Mouse (Mus musculus): Measurements from ENCODE around the gene Tmem123. TPM values are rescaled to one million over a fixed set of nuclear protein-coding genes. Genes with fewer than 3 reads are reported as not detected.

Tmem123 gene
- polyA plus RNA-seq, 1 experiment from 2014 or later: 14.5 TPM

DNA sequence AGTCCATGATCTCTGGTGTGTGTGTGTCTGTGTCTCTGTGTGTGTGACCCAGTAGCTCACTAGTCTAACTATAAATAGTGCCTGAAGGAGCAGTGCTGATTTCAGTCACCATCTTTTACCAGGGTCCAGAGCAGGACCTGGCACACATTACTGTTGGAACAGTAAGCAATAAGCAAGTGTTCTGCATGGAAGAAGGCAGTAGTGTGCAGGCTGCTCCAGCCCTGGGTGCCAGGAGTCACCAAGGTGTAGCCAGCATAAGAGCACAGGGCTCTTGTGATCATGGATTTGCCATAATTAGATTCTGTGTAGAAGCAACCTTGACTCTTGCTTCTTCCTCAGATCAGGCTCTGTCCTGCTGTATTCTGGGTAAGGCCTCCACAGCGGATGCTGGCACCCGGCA, 8.5 kb downstream of the Tmem123 start:
- H3K36me3 ChIP-seq (ENCODE audit: control insufficient read depth, insufficient read depth, low read length): no peaks in the 10 kb centered on the region
- no peak overlapping the region for H3K27ac ChIP-seq (ENCODE audit: low read length)
- WGBS: 66% methylated on average over 2 of the region's 2 CpGs
- no peak overlapping the region for H3K9ac ChIP-seq (ENCODE audit: low read depth, low read length)
- ATAC-seq: no peak
- peaks cover 5% of the 10 kb centered on the region for H3K4me1 ChIP-seq (ENCODE audit: control insufficient read depth, insufficient read depth, low read length)
- no peak overlapping the region for H3K4me2 ChIP-seq (ENCODE audit: low read length)
- no peaks in the 10 kb centered on the region for H3K27me3 ChIP-seq (ENCODE audit: control insufficient read depth, insufficient read depth, low read depth, low read length)
- H3K4me3 ChIP-seq (ENCODE audit: low read depth, low read length): no peak overlapping the region
- no peaks in the 10 kb centered on the region for H3K9me3 ChIP-seq (replicated peaks; ENCODE audit: control insufficient read depth, low read length, poor library complexity, severe bottlenecking)

DNA sequence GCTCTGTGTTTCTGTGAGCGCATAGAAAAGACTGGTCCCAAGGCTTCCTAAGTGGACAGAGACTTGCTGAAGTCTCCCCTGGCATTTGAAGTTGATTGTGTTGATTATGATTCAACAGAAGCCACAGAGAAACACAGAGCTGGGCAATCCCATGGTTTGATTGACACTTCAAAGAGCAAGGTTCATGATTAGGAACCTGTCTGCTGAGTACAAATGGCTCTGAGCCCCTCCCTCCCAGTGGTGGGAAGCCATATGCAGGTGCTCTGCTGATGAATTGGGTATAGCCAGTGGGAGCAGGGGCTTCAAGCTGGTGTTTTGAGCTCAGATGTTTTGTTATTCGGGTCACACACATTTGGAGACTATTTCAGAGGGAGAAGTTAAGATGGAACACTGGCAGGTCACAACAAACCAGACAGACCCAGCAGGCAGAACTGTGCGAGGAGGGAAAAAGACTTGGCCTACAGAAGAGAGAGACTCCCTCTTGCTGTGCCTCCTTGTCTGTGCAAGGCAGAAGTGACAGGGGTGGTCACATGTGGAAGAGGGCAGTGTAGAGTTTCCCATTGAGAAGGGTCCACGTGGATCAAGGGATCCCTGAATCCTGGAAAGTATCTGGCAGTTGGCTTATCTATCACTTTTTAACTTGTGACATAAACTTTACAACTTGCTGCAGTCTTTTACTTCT, 9.1 kb downstream of the Tmem123 start:
- Histone ChIP-seq H3K9me3 (replicated peaks; ENCODE audit: control insufficient read depth, low read length, poor library complexity, severe bottlenecking) (no peaks in the 10 kb centered on the region), H3K9ac (ENCODE audit: low read depth, low read length) (no peak overlapping the region), H3K36me3 (ENCODE audit: control insufficient read depth, insufficient read depth, low read length) (no peaks in the 10 kb centered on the region), H3K27ac (ENCODE audit: low read length) (no peak overlapping the region), H3K4me1 (ENCODE audit: control insufficient read depth, insufficient read depth, low read length) (peaks cover 1% of the 10 kb centered on the region; the same call in 1 of the 2 replicates), H3K4me3 (ENCODE audit: low read depth, low read length) (no peak overlapping the region), H3K27me3 (ENCODE audit: control insufficient read depth, insufficient read depth, low read depth, low read length) (no peaks in the 10 kb centered on the region), H3K4me2 (ENCODE audit: low read length) (no peak overlapping the region)
- 61% methylated on average over 4 of the region's 4 CpGs for WGBS
- ATAC-seq: no peak

DNA sequence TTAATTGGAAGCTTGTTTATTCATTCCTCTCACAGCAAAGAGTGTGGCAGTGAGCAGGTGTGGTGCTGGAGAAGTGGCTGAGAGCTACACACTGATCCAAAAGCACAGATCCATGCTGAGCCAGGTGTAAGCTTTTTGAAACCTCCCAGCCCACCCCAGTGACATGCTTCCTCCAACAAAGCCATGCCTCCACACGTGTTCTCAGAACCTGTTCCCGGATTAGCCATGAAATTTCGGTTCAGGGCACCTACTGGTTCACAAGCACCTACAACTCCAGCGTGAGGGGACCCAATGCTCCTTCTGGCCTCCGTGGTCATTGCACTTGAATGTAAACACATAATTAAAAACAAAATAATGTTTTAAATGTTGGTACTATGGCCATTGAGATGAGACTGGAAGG, 9.8 kb downstream of the Tmem123 start:
- Histone ChIP-seq H3K4me1 (ENCODE audit: control insufficient read depth, insufficient read depth, low read length) (no peaks in the 10 kb centered on the region), H3K27me3 (ENCODE audit: control insufficient read depth, insufficient read depth, low read depth, low read length) (no peaks in the 10 kb centered on the region), H3K4me2 (ENCODE audit: low read length) (no peak overlapping the region), H3K9ac (ENCODE audit: low read depth, low read length) (no peak overlapping the region), H3K4me3 (ENCODE audit: low read depth, low read length) (no peak overlapping the region), H3K36me3 (ENCODE audit: control insufficient read depth, insufficient read depth, low read length) (no peaks in the 10 kb centered on the region), H3K9me3 (replicated peaks; ENCODE audit: control insufficient read depth, low read length, poor library complexity, severe bottlenecking) (no peaks in the 10 kb centered on the region), H3K27ac (ENCODE audit: low read length) (no peak overlapping the region)
- no peak for ATAC-seq
- 98% methylated on average over 5 of the region's 5 CpGs for WGBS

DNA sequence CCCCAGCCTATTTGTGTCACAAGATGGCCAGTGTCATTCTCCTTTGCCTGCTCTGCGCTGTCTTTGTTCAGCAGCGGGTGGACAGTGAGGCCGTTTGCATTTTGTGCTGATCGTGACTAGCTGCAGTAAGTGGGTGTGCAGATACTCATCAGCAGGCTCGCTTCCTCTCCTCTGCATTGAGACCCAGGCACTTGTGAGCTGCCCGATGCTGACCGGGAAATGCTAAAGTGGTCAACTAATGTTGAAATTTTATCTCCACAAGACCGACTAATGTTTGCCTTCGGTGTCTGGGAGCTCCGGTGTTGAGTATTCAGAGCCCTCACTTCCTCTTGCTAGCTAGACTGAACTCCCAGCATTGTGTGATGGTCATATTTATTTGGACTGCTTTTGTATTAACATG, 10.7 kb downstream of the Tmem123 start:
- H3K4me2 ChIP-seq (ENCODE audit: low read length): no peak overlapping the region
- no peak overlapping the region for H3K27ac ChIP-seq (ENCODE audit: low read length)
- no peak for ATAC-seq
- no peak overlapping the region for H3K4me3 ChIP-seq (ENCODE audit: low read depth, low read length)
- H3K9me3 ChIP-seq (replicated peaks; ENCODE audit: control insufficient read depth, low read length, poor library complexity, severe bottlenecking): no peaks in the 10 kb centered on the region
- H3K4me1 ChIP-seq (ENCODE audit: control insufficient read depth, insufficient read depth, low read length): no peaks in the 10 kb centered on the region
- no peaks in the 10 kb centered on the region for H3K36me3 ChIP-seq (ENCODE audit: control insufficient read depth, insufficient read depth, low read length)
- 90% methylated on average over 10 of the region's 10 CpGs for WGBS
- H3K9ac ChIP-seq (ENCODE audit: low read depth, low read length): no peak overlapping the region
- H3K27me3 ChIP-seq (ENCODE audit: control insufficient read depth, insufficient read depth, low read depth, low read length): no peaks in the 10 kb centered on the region

DNA sequence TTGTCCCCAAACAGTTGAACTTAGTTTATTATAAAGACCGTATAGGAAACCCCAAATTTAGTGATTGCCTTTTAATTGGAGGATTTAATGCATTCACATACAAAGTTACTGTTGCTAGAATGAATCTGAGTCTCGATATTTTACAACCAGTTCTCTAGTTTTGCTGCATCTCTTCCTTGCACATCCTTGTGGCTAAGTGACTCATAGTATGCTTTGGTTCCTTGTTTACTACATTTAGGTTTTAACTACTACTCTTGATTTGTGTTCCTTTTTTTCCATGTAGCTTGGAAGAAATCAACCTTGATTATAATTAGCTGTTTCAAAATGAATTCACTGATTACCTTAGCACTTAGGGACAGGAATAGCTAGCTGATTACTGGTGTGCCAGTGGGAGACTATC, 11.2 kb downstream of the Tmem123 start:
- H3K4me1 ChIP-seq (ENCODE audit: control insufficient read depth, insufficient read depth, low read length): no peaks in the 10 kb centered on the region
- no peaks in the 10 kb centered on the region for H3K27me3 ChIP-seq (ENCODE audit: control insufficient read depth, insufficient read depth, low read depth, low read length)
- no peak for ATAC-seq
- H3K4me3 ChIP-seq (ENCODE audit: low read depth, low read length): no peak overlapping the region
- 95% methylated on average over 2 of the region's 2 CpGs for WGBS
- no peak overlapping the region for H3K9ac ChIP-seq (ENCODE audit: low read depth, low read length)
- no peaks in the 10 kb centered on the region for H3K36me3 ChIP-seq (ENCODE audit: control insufficient read depth, insufficient read depth, low read length)
- no peak overlapping the region for H3K27ac ChIP-seq (ENCODE audit: low read length)
- H3K9me3 ChIP-seq (replicated peaks; ENCODE audit: control insufficient read depth, low read length, poor library complexity, severe bottlenecking): no peaks in the 10 kb centered on the region
- H3K4me2 ChIP-seq (ENCODE audit: low read length): no peak overlapping the region

DNA sequence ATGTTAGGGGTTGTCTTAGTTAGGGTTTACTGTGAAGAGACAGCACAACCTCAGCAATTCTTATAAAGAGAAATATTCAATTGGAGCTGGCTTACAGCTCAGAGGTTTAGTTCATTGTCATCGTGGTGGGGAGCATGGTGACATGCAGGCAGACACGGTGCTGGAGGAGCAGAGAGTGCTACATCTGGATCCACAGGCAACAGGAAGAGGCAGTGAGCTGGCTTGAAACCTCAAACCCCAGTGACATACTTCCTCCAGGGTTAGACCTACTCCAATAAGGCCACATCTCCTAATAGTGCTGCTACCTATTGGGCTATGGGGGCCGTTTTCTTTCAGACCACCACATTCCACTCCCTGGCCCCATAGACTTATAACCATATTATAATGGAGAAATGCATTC, 12.1 kb downstream of the Tmem123 start:
- Histone ChIP-seq H3K27ac (ENCODE audit: low read length) (no peak overlapping the region), H3K4me2 (ENCODE audit: low read length) (no peak overlapping the region), H3K4me3 (ENCODE audit: low read depth, low read length) (no peak overlapping the region), H3K36me3 (ENCODE audit: control insufficient read depth, insufficient read depth, low read length) (no peaks in the 10 kb centered on the region), H3K9me3 (replicated peaks; ENCODE audit: control insufficient read depth, low read length, poor library complexity, severe bottlenecking) (no peaks in the 10 kb centered on the region), H3K9ac (ENCODE audit: low read depth, low read length) (no peak overlapping the region), H3K27me3 (ENCODE audit: control insufficient read depth, insufficient read depth, low read depth, low read length) (no peaks in the 10 kb centered on the region), H3K4me1 (ENCODE audit: control insufficient read depth, insufficient read depth, low read length) (no peaks in the 10 kb centered on the region)
- WGBS: 56% methylated on average over 3 of the region's 3 CpGs
- no peak for ATAC-seq

DNA sequence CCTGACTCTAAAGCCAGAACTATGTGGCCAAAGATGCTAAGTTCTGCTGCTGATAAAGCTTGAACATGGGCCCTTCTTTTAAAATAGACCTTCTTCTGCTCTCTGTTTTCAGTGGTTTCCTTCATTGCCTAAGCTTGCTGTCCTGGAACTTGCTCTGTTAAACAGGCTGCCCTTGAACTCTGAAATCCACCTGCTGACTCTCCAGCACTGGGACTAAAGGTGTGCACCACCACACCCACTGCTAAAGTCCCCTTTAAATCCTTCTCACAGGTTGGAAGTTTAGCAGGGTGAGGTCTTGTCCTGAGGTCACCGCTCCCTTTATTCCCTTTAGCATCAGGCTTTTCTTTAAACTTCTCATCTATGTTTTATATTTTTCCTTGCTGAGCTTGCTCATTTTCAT, 13.1 kb downstream of the Tmem123 start:
- Histone ChIP-seq H3K27me3 (ENCODE audit: control insufficient read depth, insufficient read depth, low read depth, low read length) (no peaks in the 10 kb centered on the region), H3K27ac (ENCODE audit: low read length) (no peak overlapping the region), H3K4me1 (ENCODE audit: control insufficient read depth, insufficient read depth, low read length) (no peaks in the 10 kb centered on the region), H3K4me2 (ENCODE audit: low read length) (no peak overlapping the region), H3K36me3 (ENCODE audit: control insufficient read depth, insufficient read depth, low read length) (no peaks in the 10 kb centered on the region), H3K9me3 (replicated peaks; ENCODE audit: control insufficient read depth, low read length, poor library complexity, severe bottlenecking) (no peaks in the 10 kb centered on the region), H3K9ac (ENCODE audit: low read depth, low read length) (no peak overlapping the region), H3K4me3 (ENCODE audit: low read depth, low read length) (no peak overlapping the region)
- WGBS: 97% methylated on average over 1 of the region's 1 CpGs
- no peak for ATAC-seq

DNA sequence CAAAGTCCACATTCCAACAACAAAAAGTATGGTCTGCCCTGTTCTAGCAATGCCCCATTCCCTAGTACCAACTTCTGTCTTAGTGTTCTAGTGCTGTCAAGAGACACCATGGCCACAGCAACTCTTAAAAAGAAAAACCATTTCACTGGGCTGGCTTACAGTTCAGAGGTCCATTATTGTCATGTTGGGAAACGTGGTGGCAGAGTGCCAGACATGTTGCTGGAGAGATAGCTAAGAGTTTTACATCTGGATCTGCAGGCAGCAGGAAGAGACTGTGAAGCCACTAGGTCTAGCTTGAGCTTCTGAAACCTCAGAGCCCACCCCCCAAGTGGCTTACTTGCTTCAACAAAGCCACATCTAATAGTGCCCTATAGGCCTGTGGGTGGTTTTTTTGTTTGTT, 13.8 kb downstream of the Tmem123 start:
- WGBS: 78% methylated on average over 1 of the region's 1 CpGs
- ATAC-seq: no peak

DNA sequence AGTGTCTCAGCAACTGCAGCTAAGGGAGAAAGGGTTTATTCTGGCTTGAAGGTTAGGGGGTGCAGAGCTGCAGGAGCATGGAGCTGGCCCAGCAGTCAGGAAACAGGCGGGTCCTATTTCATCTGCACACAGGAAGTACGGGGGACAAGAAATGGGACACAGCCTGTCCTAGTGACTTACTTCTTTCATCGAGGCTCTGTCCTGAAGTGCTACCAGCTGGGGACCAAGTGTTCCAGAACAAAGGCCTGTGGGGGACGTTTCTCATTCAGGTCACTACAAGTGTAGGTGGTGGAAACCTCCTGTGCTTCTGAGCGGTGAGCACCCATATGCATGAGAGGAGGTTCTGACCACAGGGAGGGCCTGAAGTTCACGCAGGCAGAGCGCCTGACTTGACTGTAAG, 14.9 kb downstream of the Tmem123 start:
- H3K27me3 ChIP-seq (ENCODE audit: control insufficient read depth, insufficient read depth, low read depth, low read length): no peaks in the 10 kb centered on the region
- H3K9ac ChIP-seq (ENCODE audit: low read depth, low read length): no peak overlapping the region
- no peak overlapping the region for H3K4me2 ChIP-seq (ENCODE audit: low read length)
- no peak for ATAC-seq
- H3K9me3 ChIP-seq (replicated peaks; ENCODE audit: control insufficient read depth, low read length, poor library complexity, severe bottlenecking): no peaks in the 10 kb centered on the region
- WGBS: 84% methylated on average over 7 of the region's 7 CpGs
- H3K36me3 ChIP-seq (ENCODE audit: control insufficient read depth, insufficient read depth, low read length): no peaks in the 10 kb centered on the region
- no peak overlapping the region for H3K4me3 ChIP-seq (ENCODE audit: low read depth, low read length)
- H3K4me1 ChIP-seq (ENCODE audit: control insufficient read depth, insufficient read depth, low read length): no peaks in the 10 kb centered on the region
- H3K27ac ChIP-seq (ENCODE audit: low read length): no peak overlapping the region

More for the DNA sequence above, 13.8 kb downstream of the Tmem123 start:
- H3K27ac ChIP-seq (ENCODE audit: low read length): no peak overlapping the region
- H3K36me3 ChIP-seq (ENCODE audit: control insufficient read depth, insufficient read depth, low read length): no peaks in the 10 kb centered on the region
- no peak overlapping the region for H3K4me3 ChIP-seq (ENCODE audit: low read depth, low read length)
- no peaks in the 10 kb centered on the region for H3K27me3 ChIP-seq (ENCODE audit: control insufficient read depth, insufficient read depth, low read depth, low read length)
- no peaks in the 10 kb centered on the region for H3K9me3 ChIP-seq (replicated peaks; ENCODE audit: control insufficient read depth, low read length, poor library complexity, severe bottlenecking)
- H3K4me1 ChIP-seq (ENCODE audit: control insufficient read depth, insufficient read depth, low read length): no peaks in the 10 kb centered on the region
- H3K9ac ChIP-seq (ENCODE audit: low read depth, low read length): no peak overlapping the region
- no peak overlapping the region for H3K4me2 ChIP-seq (ENCODE audit: low read length)
